Mouse (Mus musculus) G1E (cell line): ENCODE measurements around the gene Itga5.

Source experiments
- CTCF ChIP-seq: IDR thresholded peaks from 2 replicates; pipeline ENCODE4 v1.5.1; 2012; ENCODE audit warnings: low read depth, low read length, inconsistent platforms, mixed read lengths
- GATA1 ChIP-seq: IDR thresholded peaks from 2 replicates; pipeline ENCODE4 v1.6.1; 2012; ENCODE audit warnings: borderline replicate concordance, low read length, inconsistent platforms, mixed read lengths
- TAL1 ChIP-seq: conservative IDR thresholded peaks from 2 replicates; pipeline ENCODE4 v1.6.1; 2012; ENCODE audit warnings: low read depth, low read length, inconsistent platforms, mixed read lengths

DNA sequence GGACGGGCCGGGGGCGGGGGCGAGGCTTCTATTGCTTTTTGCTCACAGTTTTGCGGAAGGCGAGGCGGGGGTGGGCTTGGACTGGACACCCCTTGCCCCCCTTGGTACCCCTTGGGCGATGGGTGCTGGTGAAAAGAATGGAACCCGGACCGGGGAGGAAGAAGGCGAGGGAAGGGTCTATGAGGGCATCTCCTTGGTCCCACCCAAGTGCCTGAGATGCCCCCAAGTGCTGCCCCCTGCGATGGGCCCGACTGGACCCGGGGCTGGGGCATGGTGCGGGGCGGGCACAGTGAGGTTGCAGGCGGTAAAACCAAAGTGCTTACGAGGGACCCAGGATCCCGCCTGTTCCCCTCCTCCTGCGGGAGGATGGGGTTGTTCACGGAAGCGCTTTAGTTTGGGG lies 52.4 kb downstream of the Itga5 start:
- no peak for TF ChIP-seq CTCF
- TF ChIP-seq GATA1, result no peak
- no peak for TF ChIP-seq TAL1
